Mouse (Mus musculus): ENCODE data around the gene Gm15262. TPM values are rescaled to one million over a fixed set of nuclear protein-coding genes. Genes with fewer than 3 reads are reported as not detected.
A peak's percentile ranks its signal among the peaks of the same experiment; 100 is the strongest.
"Not testable (repeated sequence)": the region's sequence is repeated elsewhere in the genome, so short reads cannot be mapped to it uniquely, and the experiment has no call there.

Gm15262 gene
- not detected in 2 replicates for total RNA-seq (2015)
- not detected in 2 replicates for total RNA-seq (2017)

DNA sequence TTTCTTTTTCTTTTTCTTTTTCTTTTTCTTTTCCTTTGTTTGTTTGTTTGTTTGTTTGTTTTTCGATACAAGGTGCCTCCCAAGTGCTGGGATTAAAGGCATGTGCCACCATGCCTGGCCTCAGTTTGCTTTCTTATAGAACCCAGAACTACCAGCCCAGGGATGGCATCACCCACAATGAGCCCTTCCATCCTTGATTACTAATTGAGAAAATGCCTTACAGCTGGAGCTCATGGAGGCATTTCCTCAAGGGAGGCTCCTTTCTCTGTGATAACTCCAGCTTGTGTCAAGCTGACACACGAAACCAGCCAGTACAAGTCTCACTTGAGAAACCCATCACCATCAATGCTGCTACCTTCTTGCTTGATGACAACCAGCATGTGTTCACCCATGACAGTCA lies at the start of gene Gm15262:
Gene Gm15262 (plus strand): TSS at position 301 of the 400 bp plus-strand sequence.
- not testable (repeated sequence) for ATAC-seq (replicated peaks; ENCODE audit: poor library complexity)

DNA sequence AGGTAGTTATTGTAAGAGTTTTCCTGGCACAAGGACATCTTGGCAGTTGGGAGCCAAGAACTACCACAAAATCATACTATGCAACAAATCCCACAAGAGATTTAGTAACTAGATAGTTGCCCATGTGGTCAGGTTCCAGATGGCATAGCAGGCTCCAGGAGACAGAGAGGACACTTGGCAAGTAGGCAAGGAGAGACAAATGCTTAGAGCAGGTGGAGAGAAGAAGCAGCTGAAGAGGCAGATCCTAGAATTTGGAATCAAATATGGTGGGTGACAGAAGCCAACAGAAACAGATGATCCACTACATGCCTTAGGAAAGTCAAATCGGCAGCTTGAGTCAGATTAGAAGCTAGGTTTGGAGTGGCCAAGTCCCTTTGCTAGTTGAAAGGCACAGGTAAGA lies 20.9 kb downstream of the Gm15262 start:
- no peak for ATAC-seq (replicated peaks; ENCODE audit: poor library complexity)

DNA sequence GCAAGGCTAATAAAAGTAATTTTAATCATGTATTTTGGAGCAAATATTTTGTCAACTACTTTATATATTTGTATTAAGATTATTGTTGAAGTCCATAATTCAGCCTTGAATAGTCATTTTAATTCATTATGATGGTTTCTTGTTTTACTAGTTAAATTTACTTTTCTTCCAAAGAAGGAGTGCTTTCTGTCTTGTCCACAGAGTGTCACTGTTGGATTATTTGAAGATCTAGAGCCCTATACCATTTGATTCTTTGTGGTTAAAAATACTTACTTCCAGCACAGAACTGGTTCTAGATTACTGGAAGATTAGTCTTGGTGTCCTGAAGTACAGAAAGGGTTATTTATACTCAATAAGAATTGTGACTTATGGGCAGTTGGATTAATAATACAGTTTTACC lies 29.2 kb downstream of the Gm15262 start:
- ATAC-seq (replicated peaks; ENCODE audit: poor library complexity), result no peak

DNA sequence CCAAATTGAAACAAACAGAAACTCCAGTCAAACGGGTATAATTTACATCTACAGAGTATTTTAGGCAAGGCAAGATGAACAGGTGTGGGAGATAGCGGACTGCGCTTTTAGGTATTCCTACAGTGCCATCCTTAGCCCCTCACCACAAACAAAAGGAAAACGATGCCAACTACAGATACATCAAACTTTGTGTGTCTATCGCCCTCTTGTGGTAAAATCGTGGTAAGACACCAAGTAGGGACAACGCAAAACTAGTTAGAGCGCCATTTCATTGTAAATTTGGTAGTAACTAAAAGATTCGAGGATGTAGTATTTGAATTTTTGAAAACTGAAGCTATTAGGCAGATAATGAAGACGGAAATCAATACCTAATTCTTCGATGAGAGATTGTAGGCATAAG lies 83.7 kb downstream of the Gm15262 start:
- ATAC-seq (replicated peaks; ENCODE audit: poor library complexity), result 0 out of 2 replicates have a peak, but pooled peaks have one; percentile 39

DNA sequence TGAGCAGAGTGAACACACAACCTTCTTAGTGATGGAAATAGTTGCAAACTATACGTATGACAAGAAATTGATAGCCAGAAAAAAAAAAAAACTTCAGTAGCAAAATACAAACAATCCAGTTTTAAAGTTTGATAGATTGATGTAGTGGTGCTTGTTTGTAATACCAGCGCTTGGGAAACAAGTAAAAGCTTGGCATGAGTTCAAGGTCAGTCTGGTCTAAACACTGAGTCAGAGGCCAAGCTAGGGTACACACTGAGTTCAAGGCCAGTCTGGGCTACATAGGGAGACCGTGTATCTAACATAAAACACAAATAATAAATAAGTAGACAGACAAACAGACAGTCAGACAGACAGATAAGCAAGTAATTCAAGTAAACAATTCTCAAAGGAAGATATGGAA lies 84.2 kb downstream of the Gm15262 start:
- no peak for ATAC-seq (replicated peaks; ENCODE audit: poor library complexity)

DNA sequence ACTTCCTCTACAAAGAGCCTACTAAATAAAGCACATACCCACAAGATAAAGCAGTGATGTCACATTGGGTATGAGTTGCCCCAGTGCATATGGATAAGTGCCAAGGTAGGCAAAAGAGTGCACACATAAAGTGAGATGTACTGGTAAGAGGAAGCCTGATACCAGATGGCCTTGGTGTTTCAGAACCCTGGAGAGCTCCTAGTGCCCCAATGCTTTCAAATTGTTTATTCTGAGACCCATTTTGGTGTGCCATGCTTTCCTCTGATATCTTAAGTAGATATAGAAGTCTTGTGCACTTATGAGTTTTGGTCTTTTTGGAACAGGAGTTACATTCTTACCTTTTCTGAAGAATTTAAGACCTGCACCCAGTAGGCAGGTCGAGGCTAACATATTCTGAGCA lies 88.3 kb downstream of the Gm15262 start:
- ATAC-seq (replicated peaks; ENCODE audit: poor library complexity), result no peak

DNA sequence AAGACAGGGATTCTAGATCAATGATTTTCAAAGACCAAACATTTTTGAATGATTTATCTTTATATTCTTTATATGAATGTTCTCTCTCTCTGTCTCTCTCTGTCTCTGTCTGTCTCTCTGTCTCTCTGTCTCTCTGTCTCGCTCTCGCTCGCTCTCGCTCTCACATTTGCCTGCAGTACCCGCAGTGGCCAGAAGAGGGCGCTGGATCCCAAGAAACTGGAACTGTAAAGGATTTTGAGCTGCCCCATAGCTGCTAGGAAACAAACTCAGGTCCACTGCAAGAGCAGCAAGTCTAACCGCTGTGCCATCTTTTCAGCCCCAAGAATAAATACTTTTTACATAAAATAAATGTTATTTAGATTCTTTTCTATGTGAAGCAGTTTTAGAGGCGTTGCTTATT lies 98.5 kb downstream of the Gm15262 start:
- peak; percentile 75 for ATAC-seq (replicated peaks; ENCODE audit: poor library complexity)

DNA sequence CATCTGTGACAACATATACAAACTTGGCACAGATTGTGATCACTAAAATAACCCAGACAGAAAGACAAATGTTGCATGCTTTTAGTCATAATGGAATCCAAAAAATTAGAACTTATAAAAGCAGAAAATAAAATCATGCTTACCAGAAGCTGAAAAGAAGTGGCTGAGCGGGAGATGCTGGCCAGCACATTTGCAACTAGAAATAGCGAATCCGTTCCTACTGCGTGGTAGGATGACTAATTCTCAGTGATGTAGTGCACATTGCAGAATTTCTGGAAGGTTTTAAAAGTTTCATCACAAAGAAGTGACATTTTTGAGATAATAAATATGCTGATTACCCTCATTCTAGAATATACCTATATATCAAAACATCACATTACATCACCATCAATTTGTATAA lies 100.7 kb downstream of the Gm15262 start:
- no peak for ATAC-seq (replicated peaks; ENCODE audit: poor library complexity)

DNA sequence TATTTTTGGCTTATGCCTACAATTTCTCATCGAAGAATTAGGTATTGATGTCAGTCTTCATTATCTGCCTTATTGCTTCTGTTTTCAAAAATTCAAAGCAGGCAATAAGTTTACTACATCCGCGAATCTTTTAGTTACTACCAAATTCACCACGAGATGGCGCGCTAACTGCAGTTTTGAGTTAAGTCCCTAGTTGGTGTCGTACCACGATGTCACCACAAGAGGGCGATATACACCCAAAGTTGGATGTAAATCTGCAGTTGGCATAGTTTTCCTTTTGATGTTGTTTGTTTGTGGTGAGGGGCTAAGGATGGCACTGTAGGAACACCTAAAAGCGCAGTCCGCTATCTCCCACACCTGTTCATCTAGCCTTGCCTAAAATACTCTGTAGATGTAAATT lies 111.9 kb downstream of the Gm15262 start:
- peak; percentile 98 for ATAC-seq (replicated peaks; ENCODE audit: poor library complexity)

DNA sequence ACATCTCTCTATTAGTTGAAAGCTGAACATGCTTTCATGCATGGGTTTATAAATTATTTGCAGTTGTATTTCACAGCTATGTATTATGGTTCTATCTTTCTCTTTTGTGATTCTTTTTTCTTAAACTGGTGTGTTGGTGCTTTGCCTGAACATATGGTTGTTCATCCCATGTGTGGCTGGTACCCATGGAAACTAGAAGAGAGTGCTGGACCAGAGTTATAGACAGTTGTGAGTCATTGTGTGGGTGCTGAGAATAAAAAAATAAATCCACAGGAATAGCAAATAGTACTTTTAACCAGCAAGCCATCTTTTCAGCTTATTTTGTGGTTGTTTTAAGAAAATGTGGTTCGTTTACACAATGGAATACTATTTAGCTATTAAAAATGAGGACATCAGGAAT lies 123.9 kb downstream of the Gm15262 start:
- ATAC-seq (replicated peaks; ENCODE audit: poor library complexity), result no peak

Other genes with a start within 250 kb of the Gm15262 start
- 3.7 and 5.6 TPM in 2 replicates for gene Scml2, start 170.3 kb upstream of the Gm15262 start, total RNA-seq (2015)
- 2.8 and 3.4 TPM in 2 replicates for gene Scml2, start 170.3 kb upstream of the Gm15262 start, total RNA-seq (2017)